Mouse (Mus musculus): ENCODE measurements at regions not wholly inside any gene's neighbourhood (a gene's known extent, or its start where the extent isn't known, plus 50 kb on each side); places are given as distances from the start of the nearest gene placed in this dataset.

GRCm38 (mm10) chr5:77809844-77810243 lies 402.0 kb upstream of the Igfbp7 start:
- H3K79me3 ChIP-seq (ENCODE audit: low read depth): no peaks in the 10 kb centered on the region
- TF ChIP-seq FOSL1 (IDR thresholded peaks at IDR 0.05; ENCODE audit: insufficient read depth, low read length, poor library complexity, severe bottlenecking): no peak
- no peak for TF ChIP-seq USF1 (IDR thresholded peaks at IDR 0.05; ENCODE audit: low read depth)
- TF ChIP-seq CTCF (IDR thresholded peaks at IDR 0.05; ENCODE audit: control insufficient read depth, insufficient read depth, insufficient read length): no peak
- no peak for TF ChIP-seq MYOG (IDR thresholded peaks at IDR 0.05; ENCODE audit: control insufficient read depth, extremely low read depth, insufficient read length)
- no peak for TF ChIP-seq MAX (IDR thresholded peaks at IDR 0.05)
- TF ChIP-seq CEBPB (IDR thresholded peaks at IDR 0.05; ENCODE audit: low read depth): no peak
- no peak for TF ChIP-seq MYOD1 (IDR thresholded peaks at IDR 0.05; ENCODE audit: control insufficient read depth, insufficient read length, low read depth)
- no peaks in the 10 kb centered on the region for H3K27me3 ChIP-seq (ENCODE audit: control insufficient read depth, insufficient read depth, insufficient read length)
- H3ac ChIP-seq (ENCODE audit: control insufficient read depth, insufficient read length, low read depth): no peak overlapping the region
- H3K79me2 ChIP-seq (ENCODE audit: control insufficient read depth, insufficient read depth): no peaks in the 10 kb centered on the region
- no peaks in the 10 kb centered on the region for H3K36me3 ChIP-seq (ENCODE audit: control insufficient read depth, insufficient read depth)
- no peak overlapping the region for H3K4me3 ChIP-seq (ENCODE audit: insufficient read depth, poor library complexity, severe bottlenecking)

- Histone ChIP-seq H3ac (ENCODE audit: control insufficient read depth, insufficient read length, low read depth) (no peak overlapping the region), H3K79me3 (ENCODE audit: low read depth) (no peaks in the 10 kb centered on the region), H3K79me2 (ENCODE audit: control insufficient read depth, insufficient read depth) (no peaks in the 10 kb centered on the region), H3K27me3 (ENCODE audit: control insufficient read depth, insufficient read depth, insufficient read length) (no peaks in the 10 kb centered on the region), H3K4me3 (ENCODE audit: insufficient read depth, poor library complexity, severe bottlenecking) (no peak overlapping the region), H3K36me3 (ENCODE audit: control insufficient read depth, insufficient read depth) (no peaks in the 10 kb centered on the region)
- TF ChIP-seq MYOD1 (IDR thresholded peaks at IDR 0.05; ENCODE audit: control insufficient read depth, insufficient read length, low read depth) (no peak), CEBPB (IDR thresholded peaks at IDR 0.05; ENCODE audit: low read depth) (no peak), MAX (IDR thresholded peaks at IDR 0.05) (no peak), USF1 (IDR thresholded peaks at IDR 0.05; ENCODE audit: low read depth) (no peak), CTCF (IDR thresholded peaks at IDR 0.05; ENCODE audit: control insufficient read depth, insufficient read depth, insufficient read length) (no peak), MYOG (IDR thresholded peaks at IDR 0.05; ENCODE audit: control insufficient read depth, extremely low read depth, insufficient read length) (no peak), FOSL1 (IDR thresholded peaks at IDR 0.05; ENCODE audit: insufficient read depth, low read length, poor library complexity, severe bottlenecking) (no peak)
These were observed 399.9 kb upstream of the Igfbp7 start for GRCm38 (mm10) chr5:77807726-77808125.

GRCm38 (mm10) chr5:77806334-77807157 lies 398.7 kb upstream of the Igfbp7 start:
- no peak overlapping the region for H3ac ChIP-seq (ENCODE audit: control insufficient read depth, insufficient read length, low read depth)
- H3K79me2 ChIP-seq (ENCODE audit: control insufficient read depth, insufficient read depth): no peaks in the 10 kb centered on the region
- H3K4me3 ChIP-seq (ENCODE audit: insufficient read depth, poor library complexity, severe bottlenecking): no peak overlapping the region
- H3K36me3 ChIP-seq (ENCODE audit: control insufficient read depth, insufficient read depth): no peaks in the 10 kb centered on the region
- H3K27me3 ChIP-seq (ENCODE audit: control insufficient read depth, insufficient read depth, insufficient read length): no peaks in the 10 kb centered on the region
- TF ChIP-seq CTCF (IDR thresholded peaks at IDR 0.05; ENCODE audit: control insufficient read depth, insufficient read depth, insufficient read length): no peak
- no peak for TF ChIP-seq MAX (IDR thresholded peaks at IDR 0.05)
- no peak for TF ChIP-seq FOSL1 (IDR thresholded peaks at IDR 0.05; ENCODE audit: insufficient read depth, low read length, poor library complexity, severe bottlenecking)
- no peak for TF ChIP-seq MYOG (IDR thresholded peaks at IDR 0.05; ENCODE audit: control insufficient read depth, extremely low read depth, insufficient read length)
- no peak for TF ChIP-seq USF1 (IDR thresholded peaks at IDR 0.05; ENCODE audit: low read depth)
- no peak for TF ChIP-seq CEBPB (IDR thresholded peaks at IDR 0.05; ENCODE audit: low read depth)
- no peak for TF ChIP-seq MYOD1 (IDR thresholded peaks at IDR 0.05; ENCODE audit: control insufficient read depth, insufficient read length, low read depth)
- no peaks in the 10 kb centered on the region for H3K79me3 ChIP-seq (ENCODE audit: low read depth)

- Histone ChIP-seq H3K4me3 (ENCODE audit: insufficient read depth, poor library complexity, severe bottlenecking) (no peak overlapping the region), H3K79me3 (ENCODE audit: low read depth) (no peaks in the 10 kb centered on the region), H3K36me3 (ENCODE audit: control insufficient read depth, insufficient read depth) (no peaks in the 10 kb centered on the region), H3K27me3 (ENCODE audit: control insufficient read depth, insufficient read depth, insufficient read length) (no peaks in the 10 kb centered on the region), H3ac (ENCODE audit: control insufficient read depth, insufficient read length, low read depth) (no peak overlapping the region), H3K79me2 (ENCODE audit: control insufficient read depth, insufficient read depth) (no peaks in the 10 kb centered on the region)
- TF ChIP-seq FOSL1 (IDR thresholded peaks at IDR 0.05; ENCODE audit: insufficient read depth, low read length, poor library complexity, severe bottlenecking) (no peak), CTCF (IDR thresholded peaks at IDR 0.05; ENCODE audit: control insufficient read depth, insufficient read depth, insufficient read length) (no peak), MYOD1 (IDR thresholded peaks at IDR 0.05; ENCODE audit: control insufficient read depth, insufficient read length, low read depth) (no peak), MAX (IDR thresholded peaks at IDR 0.05) (no peak), CEBPB (IDR thresholded peaks at IDR 0.05; ENCODE audit: low read depth) (no peak), MYOG (IDR thresholded peaks at IDR 0.05; ENCODE audit: control insufficient read depth, extremely low read depth, insufficient read length) (no peak), USF1 (IDR thresholded peaks at IDR 0.05; ENCODE audit: low read depth) (no peak)
These were observed 398.0 kb upstream of the Igfbp7 start for GRCm38 (mm10) chr5:77805796-77806195.

- Histone ChIP-seq H3K27me3 (ENCODE audit: control insufficient read depth, insufficient read depth, insufficient read length) (no peaks in the 10 kb centered on the region), H3K4me3 (ENCODE audit: insufficient read depth, poor library complexity, severe bottlenecking) (no peak overlapping the region), H3K79me2 (ENCODE audit: control insufficient read depth, insufficient read depth) (no peaks in the 10 kb centered on the region), H3ac (ENCODE audit: control insufficient read depth, insufficient read length, low read depth) (no peak overlapping the region), H3K79me3 (ENCODE audit: low read depth) (no peaks in the 10 kb centered on the region), H3K36me3 (ENCODE audit: control insufficient read depth, insufficient read depth) (no peaks in the 10 kb centered on the region)
- TF ChIP-seq CEBPB (IDR thresholded peaks at IDR 0.05; ENCODE audit: low read depth) (no peak), CTCF (IDR thresholded peaks at IDR 0.05; ENCODE audit: control insufficient read depth, insufficient read depth, insufficient read length) (no peak), MAX (IDR thresholded peaks at IDR 0.05) (no peak), MYOG (IDR thresholded peaks at IDR 0.05; ENCODE audit: control insufficient read depth, extremely low read depth, insufficient read length) (no peak), MYOD1 (IDR thresholded peaks at IDR 0.05; ENCODE audit: control insufficient read depth, insufficient read length, low read depth) (no peak), FOSL1 (IDR thresholded peaks at IDR 0.05; ENCODE audit: insufficient read depth, low read length, poor library complexity, severe bottlenecking) (no peak), USF1 (IDR thresholded peaks at IDR 0.05; ENCODE audit: low read depth) (no peak)
These were observed 397.5 kb upstream of the Igfbp7 start for GRCm38 (mm10) chr5:77805303-77805702.
